Mouse (Mus musculus) midbrain, embryonic 13.5 days (tissue): ENCODE results near the gene Ece1. TPM values are rescaled to one million over a fixed set of nuclear protein-coding genes. Genes with fewer than 3 reads are reported as not detected.
A peak's percentile ranks its signal among the peaks of the same experiment; 100 is the strongest.

Experiments
- ATAC-seq: fragments of 200-750 bp; cut with Nextera tagmentation; 2 replicates; pipeline ENCODE4 v1.8.0; 2017; ENCODE audit warnings: mild to moderate bottlenecking, moderate TSS enrichment, moderate library complexity
- H3K27ac ChIP-seq: fragments of 300-500 bp; sonication (generic); 2 replicates; pipeline ENCODE4 v1.5.1; 2015; ENCODE audit warnings: inconsistent platforms, mild to moderate bottlenecking, moderate library complexity
- H3K27me3 ChIP-seq: fragments of 300-500 bp; sonication (generic); 2 replicates; pipeline ENCODE4 v1.6.1; 2015; ENCODE audit warnings: mild to moderate bottlenecking, inconsistent platforms
- H3K36me3 ChIP-seq: fragments of 300-500 bp; sonication (generic); 2 replicates; pipeline ENCODE4 v1.6.1; 2015; ENCODE audit warnings: mild to moderate bottlenecking, inconsistent platforms
- H3K4me1 ChIP-seq: fragments of 300-500 bp; sonication (generic); replicated peaks from 2 replicates; pipeline ENCODE4 v1.6.1; 2015; ENCODE audit warnings: inconsistent platforms
- H3K4me2 ChIP-seq: fragments of 300-500 bp; sonication (generic); replicated peaks from 2 replicates; pipeline ENCODE4 v1.6.1; 2015; ENCODE audit warnings: moderate library complexity, mild to moderate bottlenecking, inconsistent platforms
- H3K4me3 ChIP-seq: fragments of 300-500 bp; sonication (generic); replicated peaks from 2 replicates; pipeline ENCODE4 v1.5.1; 2015; ENCODE audit warnings: mild to moderate bottlenecking, inconsistent platforms
- H3K9ac ChIP-seq: fragments of 300-500 bp; sonication (generic); replicated peaks from 2 replicates; pipeline ENCODE4 v1.6.1; 2015; ENCODE audit warnings: mild to moderate bottlenecking, inconsistent platforms
- H3K9me3 ChIP-seq: fragments of 300-500 bp; sonication (generic); 2 replicates; pipeline ENCODE4 v1.6.1; 2016; ENCODE audit warnings: mild to moderate bottlenecking, inconsistent platforms
- WGBS: fragments of 180-500 bp; shearing (Covaris S2); methylation state at CpG from one replicate; pipeline ENCODE4 v1.1.7; 2015; 5-methylcytosine and 5-hydroxymethylcytosine counted together
- polyA plus RNA-seq: library from polyadenylated mRNA; unstranded; fragments of >200 nt; fragmentation: Nextera tagmentation; extraction: Ambion mirVana; gene quantifications from 2 replicates; pipeline ENCODE4 v1.2.1, GENCODE M21; 2015

Ece1 gene
- polyA plus RNA-seq, 1 experiment from 2014 or later: 19.4 TPM

- Histone ChIP-seq H3K9me3 (no peaks in the 10 kb centered on the region), H3K27ac (no peak overlapping the region), H3K4me2 (no peak overlapping the region), H3K27me3 (peaks cover 8% of the 10 kb centered on the region), H3K4me1 (peaks cover 16% of the 10 kb centered on the region), H3K9ac (no peak overlapping the region), H3K4me3 (no peak overlapping the region), H3K36me3 (no peaks in the 10 kb centered on the region)
- WGBS: 90% methylated on average over 4 of the region's 4 CpGs
- no peak for ATAC-seq
Observed at GRCm38 (mm10) chr4:137908915-137909314, 46.9 kb downstream of the Ece1 start.

GRCm38 (mm10) chr4:137909471-137909870 is 47.4 kb downstream of the Ece1 start:
- ATAC-seq: no peak
- no peaks in the 10 kb centered on the region for H3K36me3 ChIP-seq
- H3K4me2 ChIP-seq: no peak overlapping the region
- peaks cover 14% of the 10 kb centered on the region for H3K27me3 ChIP-seq
- no peaks in the 10 kb centered on the region for H3K9me3 ChIP-seq
- peaks cover 21% of the 10 kb centered on the region for H3K4me1 ChIP-seq
- H3K4me3 ChIP-seq: no peak overlapping the region
- no peak overlapping the region for H3K27ac ChIP-seq
- no peak overlapping the region for H3K9ac ChIP-seq
- 62% methylated on average over 4 of the region's 4 CpGs for WGBS

- H3K27me3 ChIP-seq: peaks cover 19% of the 10 kb centered on the region
- H3K4me1 ChIP-seq: peaks cover 22% of the 10 kb centered on the region
- H3K36me3 ChIP-seq: no peaks in the 10 kb centered on the region
- H3K9ac ChIP-seq: no peak overlapping the region
- ATAC-seq: no peak
- H3K4me3 ChIP-seq: no peak overlapping the region
- WGBS: 95% methylated on average over 5 of the region's 5 CpGs
- no peak overlapping the region for H3K27ac ChIP-seq
- no peak overlapping the region for H3K4me2 ChIP-seq
- H3K9me3 ChIP-seq: no peaks in the 10 kb centered on the region
Observed at GRCm38 (mm10) chr4:137910382-137911009, 48.5 kb downstream of the Ece1 start.

GRCm38 (mm10) chr4:137911657-137912056 is 49.6 kb downstream of the Ece1 start:
- 85% methylated on average over 8 of the region's 8 CpGs for WGBS
- no peak overlapping the region for H3K27ac ChIP-seq
- no peak for ATAC-seq
- H3K36me3 ChIP-seq: no peaks in the 10 kb centered on the region
- H3K9ac ChIP-seq: no peak overlapping the region
- peaks cover 19% of the 10 kb centered on the region for H3K27me3 ChIP-seq
- no peak overlapping the region for H3K4me3 ChIP-seq
- no peaks in the 10 kb centered on the region for H3K9me3 ChIP-seq
- no peak overlapping the region for H3K4me2 ChIP-seq
- peaks cover 22% of the 10 kb centered on the region for H3K4me1 ChIP-seq

- peaks cover 19% of the 10 kb centered on the region for H3K27me3 ChIP-seq
- no peak for ATAC-seq
- H3K9ac ChIP-seq: peak overlapping the region; percentile 66; the same call in 1 of the 2 replicates
- peak overlapping the region; percentile 49 for H3K4me3 ChIP-seq
- 50% methylated on average over 13 of the region's 13 CpGs for WGBS
- no peak overlapping the region for H3K27ac ChIP-seq
- H3K4me1 ChIP-seq: peaks cover 32% of the 10 kb centered on the region
- H3K36me3 ChIP-seq: no peaks in the 10 kb centered on the region
- no peaks in the 10 kb centered on the region for H3K9me3 ChIP-seq
- H3K4me2 ChIP-seq: peak overlapping the region; percentile 93
Observed at GRCm38 (mm10) chr4:137912768-137913305, 50.8 kb downstream of the Ece1 start.

- Histone ChIP-seq H3K4me1 (peaks cover 35% of the 10 kb centered on the region), H3K27ac (no peak overlapping the region), H3K27me3 (peaks cover 19% of the 10 kb centered on the region), H3K36me3 (no peaks in the 10 kb centered on the region), H3K4me2 (peak overlapping the region; percentile 93), H3K4me3 (peak overlapping the region; percentile 49), H3K9me3 (no peaks in the 10 kb centered on the region), H3K9ac (peak overlapping the region; percentile 66)
- WGBS: 2% methylated on average over 54 of the region's 54 CpGs
- peak; percentile 74 for ATAC-seq
Observed at GRCm38 (mm10) chr4:137913321-137914057, 51.5 kb downstream of the Ece1 start.

- Histone ChIP-seq H3K36me3 (no peaks in the 10 kb centered on the region), H3K4me2 (peak overlapping the region; percentile 12; the same call in 1 of the 2 replicates), H3K4me1 (peaks cover 61% of the 10 kb centered on the region), H3K27ac (0 out of 2 replicates have a peak overlapping the region, but pooled peaks have one; percentile 60), H3K4me3 (no peak overlapping the region), H3K9me3 (no peaks in the 10 kb centered on the region), H3K27me3 (peaks cover 12% of the 10 kb centered on the region), H3K9ac (0 out of 2 replicates have a peak overlapping the region, but pooled peaks have one; percentile 10)
- ATAC-seq: 0 out of 2 replicates have a peak, but pooled peaks have one; percentile 16
- WGBS: 32% methylated on average over 6 of the region's 6 CpGs
Observed at GRCm38 (mm10) chr4:137917591-137917990, 55.6 kb downstream of the Ece1 start.

- no peak overlapping the region for H3K4me2 ChIP-seq
- no peaks in the 10 kb centered on the region for H3K9me3 ChIP-seq
- H3K27ac ChIP-seq: peak overlapping the region; percentile 60; the same call in 1 of the 2 replicates
- 0 out of 2 replicates have a peak overlapping the region, but pooled peaks have one; percentile 2 for H3K9ac ChIP-seq
- H3K4me1 ChIP-seq: peaks cover 52% of the 10 kb centered on the region
- H3K27me3 ChIP-seq: peaks cover 12% of the 10 kb centered on the region
- H3K36me3 ChIP-seq: no peaks in the 10 kb centered on the region
- H3K4me3 ChIP-seq: no peak overlapping the region
- 37% methylated on average over 9 of the region's 9 CpGs for WGBS
- no peak for ATAC-seq
Observed at GRCm38 (mm10) chr4:137918559-137918958, 56.5 kb downstream of the Ece1 start.

- no peak overlapping the region for H3K4me3 ChIP-seq
- peaks cover 8% of the 10 kb centered on the region; the same call in 1 of the 2 replicates for H3K27me3 ChIP-seq
- no peak for ATAC-seq
- no peaks in the 10 kb centered on the region for H3K36me3 ChIP-seq
- no peaks in the 10 kb centered on the region for H3K9me3 ChIP-seq
- H3K4me2 ChIP-seq: no peak overlapping the region
- peaks cover 47% of the 10 kb centered on the region for H3K4me1 ChIP-seq
- peak overlapping the region; percentile 60; the same call in 1 of the 2 replicates for H3K27ac ChIP-seq
- no peak overlapping the region for H3K9ac ChIP-seq
- WGBS: 44% methylated on average over 10 of the region's 10 CpGs
Observed at GRCm38 (mm10) chr4:137919116-137919515, 57.1 kb downstream of the Ece1 start.

- Histone ChIP-seq H3K9me3 (no peaks in the 10 kb centered on the region), H3K9ac (no peak overlapping the region), H3K27me3 (no peaks in the 10 kb centered on the region), H3K4me1 (peaks cover 42% of the 10 kb centered on the region), H3K36me3 (no peaks in the 10 kb centered on the region), H3K4me3 (no peak overlapping the region), H3K4me2 (no peak overlapping the region), H3K27ac (peak overlapping the region; percentile 60)
- no peak for ATAC-seq
- WGBS: 32% methylated on average over 7 of the region's 7 CpGs
Observed at GRCm38 (mm10) chr4:137920005-137920404, 58.0 kb downstream of the Ece1 start.

- 8% methylated on average over 10 of the region's 10 CpGs for WGBS
- Histone ChIP-seq H3K27ac (peak overlapping the region; percentile 60), H3K4me2 (0 out of 2 replicates have a peak overlapping the region, but pooled peaks have one; percentile 11), H3K4me3 (no peak overlapping the region), H3K9ac (peak overlapping the region; percentile 42; the same call in 1 of the 2 replicates), H3K4me1 (peaks cover 42% of the 10 kb centered on the region), H3K27me3 (no peaks in the 10 kb centered on the region), H3K36me3 (no peaks in the 10 kb centered on the region), H3K9me3 (no peaks in the 10 kb centered on the region)
- ATAC-seq: no peak
Observed at GRCm38 (mm10) chr4:137920500-137920961, 58.5 kb downstream of the Ece1 start.

- H3K4me1 ChIP-seq: peaks cover 42% of the 10 kb centered on the region
- no peaks in the 10 kb centered on the region for H3K9me3 ChIP-seq
- no peak overlapping the region for H3K4me3 ChIP-seq
- H3K27ac ChIP-seq: no peak overlapping the region
- no peak overlapping the region for H3K4me2 ChIP-seq
- no peak overlapping the region for H3K9ac ChIP-seq
- no peaks in the 10 kb centered on the region for H3K27me3 ChIP-seq
- no peak for ATAC-seq
- no peaks in the 10 kb centered on the region for H3K36me3 ChIP-seq
- WGBS: 87% methylated on average over 11 of the region's 11 CpGs
Observed at GRCm38 (mm10) chr4:137921510-137921909, 59.5 kb downstream of the Ece1 start.
